Comparison of ENCODE assay signal across 19 mouse cellular contexts in genomic region chr4:154185001-154185400, GRCm38 (mm10). TPM values are rescaled to one million over a fixed set of nuclear protein-coding genes. Genes with fewer than 3 reads are reported as not detected.
A peak's percentile ranks its signal among the peaks of the same experiment; 100 is the strongest.
DNase-seq lines count a peak whose midpoint lies in the region; ATAC-seq and TF ChIP-seq lines count a peak whose summit lies in the region.
"Had no signal": no experiment of that assay in that cellular context is flagged by ENCODE, and none has a peak within 500 bp of the region (broad histone marks: within the 10 kb centered on the region; RNA-seq: fewer than 3 reads in every experiment).

No protein-coding gene starts in this region.

- no peak for TF ChIP-seq CTCF in lung, postnatal 0 days (IDR thresholded peaks at IDR 0.05)
- TF ChIP-seq CTCF in lung, adult 2 months (IDR thresholded peaks at IDR 0.05; ENCODE audit: insufficient read depth, low read length) = no peak

- H3K9ac ChIP-seq in heart, embryonic 12.5 days = 0 out of 2 replicates have a peak overlapping the region, but pooled peaks have one; percentile 22
- no peak overlapping the region for H3K9ac ChIP-seq in lung, postnatal 0 days (replicated peaks; ENCODE audit: low read depth)
- H3K9ac ChIP-seq: embryonic facial prominence, embryonic 12.5 days; forebrain, embryonic 13.5 days; forebrain, embryonic 15.5 days had no signal

- WGBS in heart, embryonic 12.5 days = 55% methylated on average over 5 of the region's 5 CpGs
- 60% methylated on average over 5 of the region's 5 CpGs for WGBS in lung, postnatal 0 days
- 41% methylated on average over 5 of the region's 5 CpGs for WGBS in lung, adult 2 months

- no peak for DNase-seq in heart, postnatal 14 days
- peak; percentile 36 for DNase-seq in lung, postnatal 0 days (ENCODE audit: low spot score)
- no peak for DNase-seq in lung, adult 2 months
- peak; percentile 64 for DNase-seq in lung, postnatal 25 days (ENCODE audit: low spot score)
- DNase-seq in ovary, postnatal 10 days (ENCODE audit: low spot score) = no peak
- no peak for DNase-seq in urinary bladder, postnatal 25 days (ENCODE audit: low spot score)
- DNase-seq: adrenal gland, adult 2 months; adrenal gland, postnatal 10 days; adrenal gland, postnatal 25 days; cerebellum, adult 11-12 months; cerebellum, adult 2 months; cerebellum, adult 9-10 months; cerebellum, postnatal 25 days had no signal

- intact Hi-C loops in heart, postnatal 14 days (cut with DNase I) = no loop called here

- peaks cover 37% of the 10 kb centered on the region for H3K4me1 ChIP-seq in heart, embryonic 12.5 days (replicated peaks)
- H3K4me1 ChIP-seq in lung, postnatal 0 days (ENCODE audit: insufficient read depth, low read depth, low read length) = peaks cover 14% of the 10 kb centered on the region; the same call in 1 of the 2 replicates
- peaks cover 69% of the 10 kb centered on the region for H3K4me1 ChIP-seq in lung, adult 2 months (ENCODE audit: control insufficient read depth, insufficient read depth, low read length)
- H3K4me1 ChIP-seq in brown adipose tissue, adult 24 weeks (ENCODE audit: control insufficient read depth, insufficient read depth, insufficient read length, low read length) = peaks cover 11% of the 10 kb centered on the region
- H3K4me1 ChIP-seq: forebrain, embryonic 13.5 days; forebrain, embryonic 15.5 days had no signal

- peaks cover 12% of the 10 kb centered on the region; the same call in 1 of the 2 replicates for H3K27me3 ChIP-seq in heart, embryonic 12.5 days (replicated peaks)
- H3K27me3 ChIP-seq in lung, postnatal 0 days (replicated peaks; ENCODE audit: insufficient read depth, low read length) = no peaks in the 10 kb centered on the region
- H3K27me3 ChIP-seq: embryonic facial prominence, embryonic 12.5 days; forebrain, embryonic 13.5 days; forebrain, embryonic 15.5 days had no signal

- no peak overlapping the region for H3K4me3 ChIP-seq in heart, embryonic 12.5 days
- no peak overlapping the region for H3K4me3 ChIP-seq in lung, postnatal 0 days (ENCODE audit: low read depth, low read length)
- H3K4me3 ChIP-seq in lung, adult 2 months (replicated peaks; ENCODE audit: extremely low read depth, low read depth, low read length) = no peak overlapping the region
- no peak overlapping the region for H3K4me3 ChIP-seq in brown adipose tissue, adult 24 weeks (ENCODE audit: insufficient read depth, low read depth, low read length)
- H3K4me3 ChIP-seq: embryonic facial prominence, embryonic 10.5 days; embryonic facial prominence, embryonic 12.5 days; forebrain, embryonic 13.5 days; forebrain, embryonic 15.5 days had no signal

- H3K4me2 ChIP-seq in heart, embryonic 12.5 days = no peak overlapping the region
- H3K4me2 ChIP-seq in lung, postnatal 0 days (replicated peaks; ENCODE audit: low read depth, low read length) = no peak overlapping the region
- H3K4me2 ChIP-seq: embryonic facial prominence, embryonic 12.5 days; forebrain, embryonic 13.5 days; forebrain, embryonic 15.5 days had no signal

- no peak for TF ChIP-seq EP300 in lung, postnatal 0 days (IDR thresholded peaks at IDR 0.05)

- TF ChIP-seq POLR2A in lung, adult 2 months (IDR thresholded peaks at IDR 0.05; ENCODE audit: borderline replicate concordance, extremely low read depth, low read depth, low read length) = no peak; the same call in 1 of the 2 replicates

- 0 out of 2 replicates have a peak overlapping the region, but pooled peaks have one; percentile 1 for H3K27ac ChIP-seq in heart, embryonic 12.5 days (ENCODE audit: poor library complexity, severe bottlenecking)
- no peak overlapping the region; the same call in 1 of the 2 replicates for H3K27ac ChIP-seq in lung, postnatal 0 days (ENCODE audit: low read length)
- peak overlapping the region; percentile 43 for H3K27ac ChIP-seq in brown adipose tissue, adult 24 weeks (replicated peaks; ENCODE audit: low read depth, low read length)
- H3K27ac ChIP-seq: embryonic facial prominence, embryonic 10.5 days; embryonic facial prominence, embryonic 12.5 days; forebrain, embryonic 13.5 days; forebrain, embryonic 15.5 days had no signal

- no peaks in the 10 kb centered on the region for H3K9me3 ChIP-seq in heart, embryonic 12.5 days (replicated peaks)
- no peaks in the 10 kb centered on the region for H3K9me3 ChIP-seq in lung, postnatal 0 days (ENCODE audit: low read length)
- H3K9me3 ChIP-seq: embryonic facial prominence, embryonic 10.5 days; embryonic facial prominence, embryonic 12.5 days; forebrain, embryonic 13.5 days; forebrain, embryonic 15.5 days had no signal

- H3K36me3 ChIP-seq in heart, embryonic 12.5 days = no peaks in the 10 kb centered on the region
- no peaks in the 10 kb centered on the region for H3K36me3 ChIP-seq in lung, postnatal 0 days (ENCODE audit: insufficient read depth, low read length)
- H3K36me3 ChIP-seq: forebrain, embryonic 15.5 days had no signal

- ATAC-seq in heart, embryonic 12.5 days (ENCODE audit: insufficient number of reproducible peaks, low FRiP score) = no peak
- peak; percentile 19; the same call in 1 of the 2 replicates for ATAC-seq in lung, postnatal 0 days
- ATAC-seq: forebrain, embryonic 13.5 days; forebrain, embryonic 15.5 days had no signal

RNA-seq across cellular contexts. Expression of gene Megf6, which starts 14.5 kb away (rescaled TPM):
- 16.0 and 19.4 TPM in 2 replicates for polyA plus RNA-seq in heart, embryonic 12.5 days (2016; fragmentation: Nextera tagmentation; extraction: Ambion mirVana)
- 10 to 100 TPM; 18.2 to 20.6 TPM for total RNA-seq in heart, postnatal 14 days (2021)
- 24.1 and 25.5 TPM in 2 replicates for polyA plus RNA-seq in lung, postnatal 0 days (2015; fragmentation: Nextera tagmentation; extraction: Ambion mirVana)
- polyA plus RNA-seq in lung, adult 2 months (2012; rRNA removed) = 68.6 and 83.1 TPM in 2 replicates
- polyA plus RNA-seq in brown adipose tissue, adult 24 weeks (2012; ENCODE audit: insufficient read depth, insufficient read length, missing spikeins) = 0.21 and 0.28 TPM in 2 replicates

RNA-seq across cellular contexts. Expression of gene Tprgl, which starts 24.5 kb away (rescaled TPM):
- polyA plus RNA-seq in heart, embryonic 12.5 days (2016; fragmentation: Nextera tagmentation; extraction: Ambion mirVana) = 128 and 135 TPM in 2 replicates
- total RNA-seq in heart, postnatal 14 days (2021) = 100 to 1,000 TPM; 121 to 126 TPM
- polyA plus RNA-seq in lung, postnatal 0 days (2015; fragmentation: Nextera tagmentation; extraction: Ambion mirVana) = 249 and 268 TPM in 2 replicates
- 223 and 276 TPM in 2 replicates for polyA plus RNA-seq in lung, adult 2 months (2012; rRNA removed)
- polyA plus RNA-seq in brown adipose tissue, adult 24 weeks (2012; ENCODE audit: insufficient read depth, insufficient read length, missing spikeins) = 105 and 132 TPM in 2 replicates

RNA-seq across cellular contexts. Expression of gene Wrap73, which starts 42.8 kb away (rescaled TPM):
- 23.5 and 24.1 TPM in 2 replicates for polyA plus RNA-seq in heart, embryonic 12.5 days (2016; fragmentation: Nextera tagmentation; extraction: Ambion mirVana)
- 10 to 100 TPM; 12.6 to 13.5 TPM for total RNA-seq in heart, postnatal 14 days (2021)
- polyA plus RNA-seq in lung, postnatal 0 days (2015; fragmentation: Nextera tagmentation; extraction: Ambion mirVana) = 19.8 and 21.6 TPM in 2 replicates
- 20.2 and 20.3 TPM in 2 replicates for polyA plus RNA-seq in lung, adult 2 months (2012; rRNA removed)
- 6.3 and 8.2 TPM in 2 replicates for polyA plus RNA-seq in brown adipose tissue, adult 24 weeks (2012; ENCODE audit: insufficient read depth, insufficient read length, missing spikeins)

RNA-seq across cellular contexts. Expression of gene Trp73, which starts 45.0 kb away (rescaled TPM):
- polyA plus RNA-seq in heart, embryonic 12.5 days (2016; fragmentation: Nextera tagmentation; extraction: Ambion mirVana) = 0.04 and 0.05 TPM in 2 replicates
- under 1 TPM; 0.05 to 0.07 TPM for total RNA-seq in heart, postnatal 14 days (2021)
- polyA plus RNA-seq in lung, postnatal 0 days (2015; fragmentation: Nextera tagmentation; extraction: Ambion mirVana) = 1.8 and 2.6 TPM in 2 replicates
- 9.9 and 10.0 TPM in 2 replicates for polyA plus RNA-seq in lung, adult 2 months (2012; rRNA removed)
- not detected in 2 replicates for polyA plus RNA-seq in brown adipose tissue, adult 24 weeks (2012; ENCODE audit: insufficient read depth, insufficient read length, missing spikeins)
- total RNA-seq: adrenal gland, adult 2 months; adrenal gland, postnatal 25 days had no signal

Comparison
In these comparisons a context has a peak if more than half of its experiments do, and no peak if none do; other contexts are left out.
1. DNase-seq: peak in lung, postnatal 0 days (single experiment) and lung, postnatal 25 days (single experiment); none in heart, postnatal 14 days (0 of 2), lung, adult 2 months (single experiment), ovary, postnatal 10 days (single experiment) and urinary bladder, postnatal 25 days (single experiment).
2. RNA of gene Megf6, which starts 14.5 kb away (polyA plus RNA-seq): 68.6 to 83.1 TPM in lung, adult 2 months, 24.1 to 25.5 TPM in lung, postnatal 0 days and 16.0 to 19.4 TPM in heart, embryonic 12.5 days; 0.21 to 0.28 TPM in brown adipose tissue, adult 24 weeks; every median in the first group is over 10 times any median in the second.